Mouse (Mus musculus) limb, embryonic 11.5 days (tissue): ENCODE data around the gene Gm10153. TPM values are rescaled to one million over a fixed set of nuclear protein-coding genes. Genes with fewer than 3 reads are reported as not detected.
"Not testable (repeated sequence)": the region's sequence is repeated elsewhere in the genome, so short reads cannot be mapped to it uniquely, and the experiment has no call there.

Experiments used
- ATAC-seq: fragments of 200-750 bp; cut with Nextera tagmentation; 2 replicates; pipeline ENCODE4 v1.8.0; 2017; ENCODE audit warnings: low read depth; ENCODE audit not compliant: insufficient number of reproducible peaks, low FRiP score, low TSS enrichment
- DNase-seq: peaks from one replicate; pipeline ENCODE4 v3.0.0-alpha.2; 2015; ENCODE audit warnings: low spot score
- H3K27ac ChIP-seq: fragments of 300-500 bp; sonication (generic); replicated peaks from 2 replicates; pipeline ENCODE4 v1.5.1; 2014; ENCODE audit warnings: low read depth, mild to moderate bottlenecking, low read length
- H3K27me3 ChIP-seq: fragments of 300-500 bp; sonication (generic); 2 replicates; pipeline ENCODE4 v1.6.1; 2014; ENCODE audit warnings: mild to moderate bottlenecking, low read length, mixed read lengths; ENCODE audit not compliant: control insufficient read depth, insufficient read depth
- H3K36me3 ChIP-seq: fragments of 300-500 bp; sonication (generic); 2 replicates; pipeline ENCODE4 v1.6.1; 2014; ENCODE audit warnings: mild to moderate bottlenecking, low read length, moderate library complexity, mixed read lengths; ENCODE audit not compliant: control insufficient read depth, insufficient read depth
- H3K4me1 ChIP-seq: fragments of 300-500 bp; sonication (generic); 2 replicates; pipeline ENCODE4 v1.6.1; 2014; ENCODE audit warnings: low read length, mixed read lengths; ENCODE audit not compliant: control insufficient read depth, insufficient read depth
- H3K4me2 ChIP-seq: fragments of 300-500 bp; sonication (generic); 2 replicates; pipeline ENCODE4 v1.6.1; 2014; ENCODE audit warnings: low read depth, mild to moderate bottlenecking, moderate library complexity; ENCODE audit not compliant: severe bottlenecking
- H3K4me3 ChIP-seq: fragments of 300-500 bp; sonication (generic); 2 replicates; pipeline ENCODE4 v1.5.1; 2014; ENCODE audit warnings: low read depth, low read length
- H3K9ac ChIP-seq: fragments of 300-500 bp; sonication (generic); 2 replicates; pipeline ENCODE4 v1.6.1; 2014; ENCODE audit warnings: mild to moderate bottlenecking, low read length
- H3K9me3 ChIP-seq: fragments of 300-500 bp; sonication (generic); 2 replicates; pipeline ENCODE4 v1.6.1; 2016; ENCODE audit warnings: low read length; ENCODE audit not compliant: control insufficient read depth
- WGBS: fragments of 180-500 bp; shearing (Covaris S2); extraction: QIAGEN DNeasy Blood & Tissue Kit; methylation state at CpG from one replicate; pipeline ENCODE4 v1.1.7; 2014; 5-methylcytosine and 5-hydroxymethylcytosine counted together
- polyA plus RNA-seq: library from polyadenylated mRNA; unstranded; fragments of >200 nt; fragmentation: Nextera tagmentation; extraction: Ambion mirVana; gene quantifications from 2 replicates; pipeline ENCODE4 v1.2.1, GENCODE M21; 2014

Gm10153 gene
- polyA plus RNA-seq = not detected in 2 replicates

DNA sequence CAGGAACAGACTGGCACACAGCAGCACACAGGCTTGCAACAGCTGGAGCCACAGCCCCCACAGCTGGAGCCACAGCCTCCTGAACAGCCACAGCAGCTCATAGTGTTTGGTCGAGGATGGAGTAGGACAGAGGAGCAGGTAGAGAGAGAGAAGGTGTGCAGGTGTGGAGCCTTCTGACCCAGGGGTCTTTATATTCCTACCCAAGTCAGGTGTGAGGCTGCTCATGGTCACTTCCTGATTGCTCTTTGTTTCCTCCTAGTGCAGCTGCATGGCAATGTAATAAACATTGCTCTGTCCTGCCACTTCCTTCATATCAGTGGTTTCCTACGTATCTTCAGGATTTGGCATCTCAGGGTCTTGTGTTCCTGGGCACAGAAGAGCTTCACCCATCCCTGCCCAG lies at the start of gene Gm10153:
Gene Gm10153 (minus strand): TSS at position 101 of the 400 bp plus-strand sequence.
- no peak for ATAC-seq

DNA sequence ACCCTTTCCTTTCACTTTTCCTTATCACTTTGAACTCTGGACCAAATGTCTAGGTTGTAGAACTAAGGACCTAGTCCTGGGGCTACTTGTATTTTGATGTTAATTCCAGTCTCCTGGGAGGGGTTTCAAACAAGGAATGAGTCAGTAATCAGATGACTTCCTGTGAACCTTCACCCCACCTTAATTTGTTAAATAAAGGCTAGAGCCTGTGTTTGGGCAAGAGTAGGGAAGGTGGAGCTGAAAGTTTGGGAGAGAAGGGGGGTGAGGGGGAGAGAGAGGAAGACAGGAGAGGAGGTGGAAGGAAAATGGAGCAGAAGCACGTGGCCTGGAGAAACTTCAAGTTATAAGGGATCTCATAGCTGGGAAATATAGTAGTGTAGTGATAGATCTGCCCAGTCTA lies 41.4 kb upstream of the Gm10153 start:
- Histone ChIP-seq H3K27me3 (no peaks in the 10 kb centered on the region), H3K9ac (no peak overlapping the region), H3K4me2 (no peak overlapping the region), H3K27ac (no peak overlapping the region), H3K4me1 (no peaks in the 10 kb centered on the region), H3K36me3 (no peaks in the 10 kb centered on the region), H3K9me3 (no peaks in the 10 kb centered on the region; the same call in 1 of the 2 replicates), H3K4me3 (no peak overlapping the region)
- WGBS = 29% methylated on average over 1 of the region's 1 CpGs
- DNase-seq = no peak
- no peak for ATAC-seq

More for the DNA sequence above, at the start of gene Gm10153:
- Histone ChIP-seq H3K9me3 (no peaks in the 10 kb centered on the region), H3K4me2 (no peak within 1 kb of the TSS), H3K27me3 (no peaks in the 10 kb centered on the region), H3K4me1 (no peaks in the 10 kb centered on the region), H3K4me3 (no peak within 1 kb of the TSS), H3K9ac (no peak within 1 kb of the TSS), H3K27ac (no peak within 1 kb of the TSS), H3K36me3 (no peaks in the 10 kb centered on the region)
- DNase-seq = peak; percentile 14
- 56% methylated on average over 2 of the region's 2 CpGs for WGBS

DNA sequence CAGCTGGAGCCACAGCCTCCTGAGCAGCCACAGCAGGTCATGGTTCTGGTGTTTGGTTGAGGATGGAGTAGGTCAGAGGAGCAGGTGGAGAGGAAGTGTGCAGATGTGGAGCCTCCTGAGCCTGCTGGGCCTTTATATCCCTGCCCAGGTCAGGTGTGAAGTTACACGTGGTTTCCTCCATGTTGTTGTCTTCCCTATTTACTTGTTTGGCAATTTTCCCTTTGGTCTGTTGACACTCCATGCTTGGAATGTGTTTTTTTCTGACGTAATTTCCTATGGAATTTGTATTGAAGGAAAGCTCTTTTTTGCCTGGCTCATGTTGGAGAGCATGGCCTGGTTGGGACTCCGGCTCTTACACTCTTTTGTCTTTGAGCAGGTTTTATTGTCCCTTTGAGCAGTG lies 39.7 kb upstream of the Gm10153 start, which contains the start of gene Krtap5-5:
Gene Krtap5-5 (minus strand): TSS at position 101 of the 400 bp plus-strand sequence.
- not testable (repeated sequence) for ATAC-seq, H3K4me2 ChIP-seq

DNA sequence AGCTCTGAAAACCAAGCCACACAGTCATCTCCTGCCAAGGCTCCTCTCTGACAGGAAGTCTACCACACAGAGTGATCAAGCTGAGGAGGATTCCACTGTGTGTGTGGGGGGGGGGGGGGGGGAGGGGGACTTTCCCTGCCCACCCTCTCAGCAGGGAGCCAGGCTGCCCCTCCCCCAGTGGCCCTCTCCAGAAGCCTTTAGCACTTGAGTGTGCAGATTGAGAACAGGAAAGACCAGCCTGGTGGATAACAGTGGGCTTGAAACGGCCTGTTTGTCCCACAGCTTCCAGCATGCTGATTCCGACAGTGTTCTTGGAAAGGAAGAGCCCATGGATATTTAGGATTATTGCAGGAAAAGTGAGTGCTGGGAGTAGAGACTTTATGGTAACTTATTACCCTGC lies 34.3 kb upstream of the Gm10153 start:
- ATAC-seq (no peak), DNase-seq (no peak)
- H3K27me3 ChIP-seq = no peaks in the 10 kb centered on the region
- no peak overlapping the region for H3K27ac ChIP-seq
- 32% methylated on average over 2 of the region's 2 CpGs for WGBS
- no peaks in the 10 kb centered on the region for H3K9me3 ChIP-seq
- no peak overlapping the region for H3K4me2 ChIP-seq
- no peak overlapping the region for H3K9ac ChIP-seq
- no peak overlapping the region for H3K4me3 ChIP-seq
- no peaks in the 10 kb centered on the region for H3K4me1 ChIP-seq
- H3K36me3 ChIP-seq = no peaks in the 10 kb centered on the region

More for the DNA sequence above, 39.7 kb upstream of the Gm10153 start, which contains the start of gene Krtap5-5:
- not testable (repeated sequence) for H3K9ac ChIP-seq, DNase-seq, H3K36me3 ChIP-seq, H3K4me1 ChIP-seq, H3K27me3 ChIP-seq, H3K27ac ChIP-seq, H3K4me3 ChIP-seq, H3K9me3 ChIP-seq
- WGBS = 55% methylated on average over 3 of the region's 3 CpGs

DNA sequence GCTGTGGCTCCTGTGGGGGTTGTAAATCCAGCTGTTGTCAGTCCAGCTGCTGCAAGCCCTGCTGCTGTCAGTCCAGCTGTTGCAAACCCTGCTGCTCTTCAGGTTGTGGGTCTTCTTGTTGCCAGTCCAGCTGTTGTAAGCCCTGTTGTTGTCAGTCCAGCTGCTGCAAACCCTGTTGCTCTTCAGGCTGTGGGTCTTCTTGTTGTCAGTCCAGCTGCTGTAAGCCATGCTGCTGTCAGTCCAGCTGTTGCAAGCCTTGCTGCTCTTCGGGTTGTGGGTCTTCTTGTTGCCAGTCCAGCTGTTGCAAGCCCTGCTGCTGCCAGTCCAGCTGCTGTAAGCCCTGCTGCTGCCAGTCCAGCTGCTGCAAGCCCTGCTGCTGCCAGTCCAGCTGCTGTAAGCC lies 21.9 kb upstream of the Gm10153 start:
- H3K27me3 ChIP-seq, H3K9me3 ChIP-seq, H3K4me3 ChIP-seq, H3K36me3 ChIP-seq, H3K4me1 ChIP-seq, H3K4me2 ChIP-seq, DNase-seq, H3K9ac ChIP-seq, H3K27ac ChIP-seq, ATAC-seq: not testable (repeated sequence)
- 72% methylated on average over 1 of the region's 1 CpGs for WGBS

DNA sequence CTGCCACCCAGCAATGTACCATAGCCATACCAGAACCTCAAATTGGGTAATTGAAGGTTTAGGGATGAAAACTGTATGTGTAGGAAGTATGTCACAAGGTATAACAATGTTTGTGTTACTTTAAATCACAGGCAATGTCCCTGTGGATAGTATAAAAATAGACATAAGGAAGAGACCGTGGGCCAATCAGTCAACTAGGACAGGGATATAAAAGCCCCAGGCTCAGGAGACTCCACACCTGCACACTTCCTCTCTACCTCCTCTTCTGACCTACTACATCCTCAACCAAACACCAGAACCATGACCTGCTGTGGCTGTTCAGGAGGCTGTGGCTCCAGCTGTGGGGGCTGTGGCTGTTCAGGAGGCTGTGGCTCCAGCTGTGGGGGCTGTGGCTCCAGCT lies 21.4 kb upstream of the Gm10153 start, which contains the start of gene Gm7579:
Gene Gm7579 (plus strand): TSS at position 301 of the 400 bp plus-strand sequence.
- Histone ChIP-seq H3K4me1 (no peaks in the 10 kb centered on the region), H3K27ac (no peak within 1 kb of the TSS), H3K27me3 (no peaks in the 10 kb centered on the region), H3K4me3 (no peak within 1 kb of the TSS), H3K4me2 (no peak within 1 kb of the TSS), H3K9ac (no peak within 1 kb of the TSS), H3K9me3 (no peaks in the 10 kb centered on the region), H3K36me3 (no peaks in the 10 kb centered on the region)
- DNase-seq (no peak), ATAC-seq (no peak)
- 79% methylated on average over 1 of the region's 1 CpGs for WGBS

DNA sequence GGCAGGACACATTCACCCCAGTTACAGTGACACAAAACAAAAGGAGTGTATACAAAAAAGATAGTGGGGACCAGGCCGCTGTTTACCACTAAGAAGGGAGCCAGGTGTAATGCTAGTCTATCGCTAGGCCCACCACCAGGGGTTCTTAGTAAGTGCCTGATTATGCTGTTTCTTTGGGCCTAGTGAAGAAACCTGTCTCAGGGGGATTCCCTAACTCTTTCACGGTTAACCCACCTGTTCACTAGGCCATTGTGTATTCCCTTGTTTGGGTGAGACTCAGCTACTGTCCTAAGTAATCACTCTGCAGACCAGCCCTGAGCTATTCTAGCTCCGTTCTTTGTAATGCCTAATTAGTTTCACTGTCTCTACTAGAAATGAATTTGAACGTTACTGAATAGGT lies 16.7 kb upstream of the Gm10153 start:
- 79% methylated on average over 5 of the region's 5 CpGs for WGBS
- H3K9me3 ChIP-seq, H3K9ac ChIP-seq: not testable (repeated sequence)

DNA sequence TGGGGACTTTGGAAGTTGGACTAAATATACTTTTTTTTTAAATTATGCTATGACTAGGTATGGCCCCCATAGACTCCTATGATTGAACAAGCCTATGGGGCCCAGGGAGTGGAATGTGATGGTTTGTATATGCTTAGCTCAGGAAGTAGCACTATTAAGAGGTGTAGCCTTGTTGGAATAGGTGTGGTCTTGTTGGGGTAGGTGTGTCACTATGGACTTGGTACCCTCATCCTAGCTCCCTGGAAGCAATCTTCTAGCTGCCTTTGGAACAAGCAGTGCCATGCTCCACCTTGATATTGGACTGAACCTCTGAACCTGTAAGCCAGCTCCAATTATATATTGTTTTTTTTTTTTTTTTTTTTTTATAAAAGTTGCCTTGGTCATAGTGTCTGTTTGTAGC lies 15.3 kb upstream of the Gm10153 start:
- Histone ChIP-seq H3K4me1 (no peaks in the 10 kb centered on the region), H3K36me3 (no peaks in the 10 kb centered on the region), H3K9me3 (no peaks in the 10 kb centered on the region), H3K27ac (no peak overlapping the region), H3K27me3 (no peaks in the 10 kb centered on the region), H3K4me3 (no peak overlapping the region), H3K4me2 (no peak overlapping the region), H3K9ac (no peak overlapping the region)
- DNase-seq (no peak), ATAC-seq (no peak)

More for the DNA sequence above, 16.7 kb upstream of the Gm10153 start:
- not testable (repeated sequence) for H3K4me2 ChIP-seq, H3K4me3 ChIP-seq, ATAC-seq, H3K36me3 ChIP-seq, H3K27me3 ChIP-seq, H3K4me1 ChIP-seq, H3K27ac ChIP-seq, DNase-seq

DNA sequence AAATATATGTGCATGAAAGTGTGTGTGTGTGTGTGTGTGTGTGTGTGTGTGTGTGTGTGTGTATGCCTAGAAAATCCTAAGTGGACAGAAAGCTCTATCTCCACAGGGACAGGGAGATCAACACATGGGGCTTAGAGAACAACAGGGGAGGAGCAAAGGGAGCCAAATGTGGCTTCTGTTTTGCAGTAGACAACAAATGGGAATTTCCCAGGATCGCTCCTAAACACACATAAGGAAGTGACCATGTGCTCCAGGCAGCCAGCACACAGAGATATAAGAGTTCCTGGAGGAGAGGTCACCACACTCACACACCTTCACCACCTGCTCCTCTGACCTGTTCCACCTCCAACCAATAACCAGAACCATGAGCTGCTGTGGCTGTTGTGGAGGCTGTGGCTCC lies 10.9 kb upstream of the Gm10153 start, which contains the start of gene Krtap5-3:
Gene Krtap5-3 (plus strand): TSS at position 301 of the 400 bp plus-strand sequence.
- WGBS = 44% methylated on average over 1 of the region's 1 CpGs
- Histone ChIP-seq H3K9ac (no peak within 1 kb of the TSS), H3K36me3 (no peaks in the 10 kb centered on the region), H3K9me3 (no peaks in the 10 kb centered on the region), H3K4me2 (no peak within 1 kb of the TSS), H3K27me3 (no peaks in the 10 kb centered on the region), H3K4me3 (no peak within 1 kb of the TSS), H3K4me1 (no peaks in the 10 kb centered on the region), H3K27ac (no peak within 1 kb of the TSS)
- no peak for ATAC-seq
- DNase-seq = no peak
